Comparison of ENCODE assay signal across 8 mouse cellular contexts in genomic region chr7:120835449-120836359, GRCm38 (mm10). TPM values are rescaled to one million over a fixed set of nuclear protein-coding genes. Genes with fewer than 3 reads are reported as not detected.
DNase-seq lines count a peak whose midpoint lies in the region; ATAC-seq and TF ChIP-seq lines count a peak whose summit lies in the region.

No protein-coding gene starts in this region.

- no peaks in the 10 kb centered on the region for H3K36me3 ChIP-seq in ES-Bruce4 (ENCODE audit: control insufficient read depth, insufficient read depth, low read length, poor library complexity, severe bottlenecking)
- H3K36me3 ChIP-seq in forebrain, embryonic 12.5 days (replicated peaks), result no peaks in the 10 kb centered on the region
- no peaks in the 10 kb centered on the region for H3K36me3 ChIP-seq in heart, postnatal 0 days (replicated peaks; ENCODE audit: control insufficient read depth, insufficient read depth, low read length)
- H3K36me3 ChIP-seq in liver, embryonic 15.5 days (replicated peaks), result no peaks in the 10 kb centered on the region
- H3K36me3 ChIP-seq in neural tube, embryonic 11.5 days (ENCODE audit: control insufficient read depth, insufficient read depth, low read length), result no peaks in the 10 kb centered on the region
- no peaks in the 10 kb centered on the region for H3K36me3 ChIP-seq in stomach, embryonic 16.5 days (ENCODE audit: control insufficient read depth, insufficient read depth, low read length)

- WGBS in forebrain, embryonic 12.5 days, result 1% methylated on average over 41 of the region's 41 CpGs
- WGBS in heart, postnatal 0 days, result under 1% methylated on average over 41 of the region's 41 CpGs
- whole genome bisulfite sequencing in liver, embryonic 15.5 days (ENCODE audit: insufficient replicate concordance), result under 1% methylated on average over 41 of the region's 41 CpGs
- 1% methylated on average over 41 of the region's 41 CpGs for WGBS in neural tube, embryonic 11.5 days
- WGBS in stomach, embryonic 16.5 days, result under 1% methylated on average over 41 of the region's 41 CpGs

- peak; percentile 91 for TF ChIP-seq CTCF in ES-Bruce4 (IDR thresholded peaks at IDR 0.05; ENCODE audit: low read depth, low read length)
- TF ChIP-seq CTCF in heart, postnatal 0 days (IDR thresholded peaks at IDR 0.05; ENCODE audit: low read depth), result peak; percentile 95

- H3K9me3 ChIP-seq in ES-Bruce4 (replicated peaks; ENCODE audit: control insufficient read depth, insufficient read depth, low read length, poor library complexity, severe bottlenecking), result no peaks in the 10 kb centered on the region
- no peaks in the 10 kb centered on the region for H3K9me3 ChIP-seq in forebrain, embryonic 12.5 days
- no peaks in the 10 kb centered on the region for H3K9me3 ChIP-seq in heart, postnatal 0 days (replicated peaks; ENCODE audit: control insufficient read depth, low read length)
- H3K9me3 ChIP-seq in liver, embryonic 15.5 days (replicated peaks), result no peaks in the 10 kb centered on the region
- H3K9me3 ChIP-seq in neural tube, embryonic 11.5 days (ENCODE audit: control insufficient read depth, low read length), result no peaks in the 10 kb centered on the region
- H3K9me3 ChIP-seq in stomach, embryonic 16.5 days (replicated peaks; ENCODE audit: control insufficient read depth, low read length), result no peaks in the 10 kb centered on the region

- DNase-seq in c-Kit-positive CD71-positive TER-119-positive erythroid progenitor cells, embryonic 14.5 days (ENCODE audit: low spot score), result peak; percentile 97
- DNase-seq in heart, postnatal 0 days (ENCODE audit: low spot score), result peak; percentile 86
- DNase-seq in kidney, postnatal 36 days, result peak; percentile 95 to 96
- DNase-seq in neural tube, embryonic 11.5 days (ENCODE audit: low spot score), result peak; percentile 94

- no peaks in the 10 kb centered on the region for H3K4me1 ChIP-seq in ES-Bruce4 (ENCODE audit: control insufficient read depth, insufficient read depth, low read length)
- H3K4me1 ChIP-seq in forebrain, embryonic 12.5 days, result peaks cover 8% of the 10 kb centered on the region
- H3K4me1 ChIP-seq in heart, postnatal 0 days (ENCODE audit: control insufficient read depth, insufficient read depth), result no peaks in the 10 kb centered on the region; the same call in 1 of the 2 replicates
- peaks cover 43% of the 10 kb centered on the region for H3K4me1 ChIP-seq in liver, embryonic 15.5 days (replicated peaks)
- no peaks in the 10 kb centered on the region for H3K4me1 ChIP-seq in neural tube, embryonic 11.5 days (ENCODE audit: control insufficient read depth, insufficient read depth, low read length)
- H3K4me1 ChIP-seq in stomach, embryonic 16.5 days (ENCODE audit: control insufficient read depth, insufficient read depth, low read length), result no peaks in the 10 kb centered on the region

- H3K4me3 ChIP-seq in ES-Bruce4 (ENCODE audit: low read depth, low read length), result peak overlapping the region; percentile 90
- H3K4me3 ChIP-seq in forebrain, embryonic 12.5 days (replicated peaks), result peak overlapping the region; percentile 49
- peak overlapping the region; percentile 82 for H3K4me3 ChIP-seq in heart, postnatal 0 days (ENCODE audit: low read depth, low read length)
- peak overlapping the region; percentile 76 for H3K4me3 ChIP-seq in liver, embryonic 15.5 days (replicated peaks)
- peak overlapping the region; percentile 55 for H3K4me3 ChIP-seq in neural tube, embryonic 11.5 days (ENCODE audit: low read depth, low read length)
- H3K4me3 ChIP-seq in stomach, embryonic 16.5 days (replicated peaks; ENCODE audit: low read length), result peak overlapping the region; percentile 73

- no peak for TF ChIP-seq EP300 in ES-Bruce4 (IDR thresholded peaks at IDR 0.05; ENCODE audit: insufficient read depth, low read depth, low read length)
- peak; percentile 69; the same call in 1 of the 2 replicates for TF ChIP-seq EP300 in heart, postnatal 0 days (IDR thresholded peaks at IDR 0.05; ENCODE audit: low read depth)

- H3K27ac ChIP-seq in ES-Bruce4 (ENCODE audit: insufficient read depth, low read length), result no peak overlapping the region
- peak overlapping the region; percentile 33 for H3K27ac ChIP-seq in forebrain, embryonic 12.5 days
- peak overlapping the region; percentile 72 for H3K27ac ChIP-seq in heart, postnatal 0 days (ENCODE audit: low read depth)
- H3K27ac ChIP-seq in liver, embryonic 15.5 days (replicated peaks), result peak overlapping the region; percentile 90
- H3K27ac ChIP-seq in neural tube, embryonic 11.5 days (ENCODE audit: low read depth, low read length), result no peak overlapping the region
- peak overlapping the region; percentile 83 for H3K27ac ChIP-seq in stomach, embryonic 16.5 days (ENCODE audit: low read length)

- ATAC-seq in forebrain, embryonic 12.5 days (ENCODE audit: low FRiP score), result peak; percentile 92
- peak; percentile 88 for ATAC-seq in heart, postnatal 0 days (ENCODE audit: insufficient read depth, low read depth)
- ATAC-seq in liver, embryonic 15.5 days (ENCODE audit: insufficient read depth), result peak; percentile 82
- peak; percentile 91 for ATAC-seq in neural tube, embryonic 11.5 days (ENCODE audit: insufficient read depth, low FRiP score, low TSS enrichment)
- ATAC-seq in stomach, embryonic 16.5 days (ENCODE audit: insufficient read depth, low FRiP score), result peak; percentile 89

- H3K4me2 ChIP-seq in forebrain, embryonic 12.5 days, result peak overlapping the region; percentile 56
- peak overlapping the region; percentile 74 for H3K4me2 ChIP-seq in heart, postnatal 0 days (ENCODE audit: low read depth, low read length)
- H3K4me2 ChIP-seq in liver, embryonic 15.5 days, result peak overlapping the region; percentile 83
- H3K4me2 ChIP-seq in neural tube, embryonic 11.5 days (ENCODE audit: low read depth), result peak overlapping the region; percentile 56
- H3K4me2 ChIP-seq in stomach, embryonic 16.5 days (ENCODE audit: low read depth, low read length), result peak overlapping the region; percentile 56

- H3K9ac ChIP-seq in ES-Bruce4 (ENCODE audit: low read depth, poor library complexity, severe bottlenecking), result no peak overlapping the region
- H3K9ac ChIP-seq in forebrain, embryonic 12.5 days, result peak overlapping the region; percentile 50; the same call in 1 of the 2 replicates
- peak overlapping the region; percentile 59 for H3K9ac ChIP-seq in heart, postnatal 0 days (replicated peaks; ENCODE audit: low read depth, low read length)
- H3K9ac ChIP-seq in liver, embryonic 15.5 days, result peak overlapping the region; percentile 71
- peak overlapping the region; percentile 50 for H3K9ac ChIP-seq in neural tube, embryonic 11.5 days (ENCODE audit: low read length)
- H3K9ac ChIP-seq in stomach, embryonic 16.5 days (ENCODE audit: low read length), result peak overlapping the region; percentile 78

- no peak for TF ChIP-seq POLR2A in ES-Bruce4 (IDR thresholded peaks at IDR 0.05; ENCODE audit: insufficient read depth, low read length)

- H3K27me3 ChIP-seq in ES-Bruce4 (ENCODE audit: control insufficient read depth, insufficient read depth, low read length, poor library complexity, severe bottlenecking), result no peaks in the 10 kb centered on the region
- H3K27me3 ChIP-seq in forebrain, embryonic 12.5 days, result peaks cover 35% of the 10 kb centered on the region
- no peaks in the 10 kb centered on the region for H3K27me3 ChIP-seq in heart, postnatal 0 days (ENCODE audit: control insufficient read depth, insufficient read depth, low read length)
- peaks cover 16% of the 10 kb centered on the region for H3K27me3 ChIP-seq in liver, embryonic 15.5 days
- no peaks in the 10 kb centered on the region for H3K27me3 ChIP-seq in neural tube, embryonic 11.5 days (ENCODE audit: control insufficient read depth, insufficient read depth, low read length)
- no peaks in the 10 kb centered on the region for H3K27me3 ChIP-seq in stomach, embryonic 16.5 days (ENCODE audit: control insufficient read depth, insufficient read depth, low read length)

RNA-seq across cellular contexts. Expression of gene Eef2k, which starts 6.9 kb away (rescaled TPM):
- 9.3 and 11.3 TPM in 2 replicates for polyA plus RNA-seq in ES-Bruce4 (2011; ENCODE audit: insufficient read depth, insufficient read length, low read depth, missing spikeins)
- 20.6 and 21.3 TPM in 2 replicates for polyA plus RNA-seq in forebrain, embryonic 12.5 days (2016; fragmentation: Nextera tagmentation; extraction: Ambion mirVana)
- total RNA-seq in heart, postnatal 0 days (2014; rRNA removed; ENCODE audit: low replicate concordance), result 31.9 and 48.2 TPM in 2 replicates
- polyA plus RNA-seq in heart, postnatal 0 days (2015; fragmentation: Nextera tagmentation; extraction: Ambion mirVana), result 22.7 and 23.6 TPM in 2 replicates
- 42.8 and 50.4 TPM in 2 replicates for polyA plus RNA-seq in liver, embryonic 15.5 days (2015; fragmentation: Nextera tagmentation; extraction: Ambion mirVana)
- polyA plus RNA-seq in neural tube, embryonic 11.5 days (2014; fragmentation: Nextera tagmentation; extraction: Ambion mirVana), result 9.2 and 10.3 TPM in 2 replicates
- polyA plus RNA-seq in stomach, embryonic 16.5 days (2015; fragmentation: Nextera tagmentation; extraction: Ambion mirVana), result 76.0 and 80.6 TPM in 2 replicates

RNA-seq across cellular contexts. Expression of gene Gm5737, which starts 23.5 kb away (rescaled TPM):
- not detected in 2 replicates for polyA plus RNA-seq in ES-Bruce4 (2011; ENCODE audit: insufficient read depth, insufficient read length, low read depth, missing spikeins)
- not detected in 2 replicates for polyA plus RNA-seq in forebrain, embryonic 12.5 days (2016; fragmentation: Nextera tagmentation; extraction: Ambion mirVana)
- total RNA-seq in heart, postnatal 0 days (2014; rRNA removed; ENCODE audit: low replicate concordance), result not detected in 2 replicates
- polyA plus RNA-seq in heart, postnatal 0 days (2015; fragmentation: Nextera tagmentation; extraction: Ambion mirVana), result not detected in 2 replicates
- polyA plus RNA-seq in liver, embryonic 15.5 days (2015; fragmentation: Nextera tagmentation; extraction: Ambion mirVana), result not detected in 2 replicates
- polyA plus RNA-seq in neural tube, embryonic 11.5 days (2014; fragmentation: Nextera tagmentation; extraction: Ambion mirVana), result not detected in 2 replicates
- not detected in 2 replicates for polyA plus RNA-seq in stomach, embryonic 16.5 days (2015; fragmentation: Nextera tagmentation; extraction: Ambion mirVana)

Comparison
In these comparisons a context has a peak if more than half of its experiments do, and no peak if none do; other contexts are left out.
1. H3K27ac ChIP-seq: peak in forebrain, embryonic 12.5 days (single experiment), heart, postnatal 0 days (single experiment), liver, embryonic 15.5 days (single experiment) and stomach, embryonic 16.5 days (single experiment); none in ES-Bruce4 (single experiment) and neural tube, embryonic 11.5 days (single experiment).
2. Peak in every context shown above with its lines, with median percentiles within 50 percentile points of each other: H3K4me3 ChIP-seq, DNase-seq, ATAC-seq and H3K4me2 ChIP-seq.